Mouse (Mus musculus) erythroblast, embryonic 14.5 days (primary cell): Measurements from ENCODE around the gene Rbfox1. TPM values are rescaled to one million over a fixed set of nuclear protein-coding genes. Genes with fewer than 3 reads are reported as not detected.

ENCODE experiments used
- H3K27me3 ChIP-seq: 2 replicates; pipeline ENCODE4 v1.6.1; 2012; ENCODE audit warnings: inconsistent platforms; ENCODE audit not compliant: control insufficient read depth
- H3K36me3 ChIP-seq: 2 replicates; pipeline ENCODE4 v1.6.1; 2012; ENCODE audit warnings: mild to moderate bottlenecking, inconsistent platforms; ENCODE audit not compliant: control insufficient read depth
- H3K4me1 ChIP-seq: 2 replicates; pipeline ENCODE4 v1.6.1; 2012; ENCODE audit warnings: inconsistent platforms; ENCODE audit not compliant: control insufficient read depth
- H3K4me3 ChIP-seq: replicated peaks from 2 replicates; pipeline ENCODE3; 2012; ENCODE audit warnings: moderate library complexity, mild to moderate bottlenecking, inconsistent platforms
- H3K9me3 ChIP-seq: 2 replicates; pipeline ENCODE4 v1.6.1; 2012; ENCODE audit warnings: low read length, inconsistent platforms, mixed read lengths; ENCODE audit not compliant: control insufficient read depth
- GATA1 ChIP-seq: IDR thresholded peaks from 2 replicates; pipeline ENCODE4 v1.6.1; 2012; ENCODE audit warnings: low read length, inconsistent platforms, mixed read lengths
- TAL1 ChIP-seq: IDR thresholded peaks from 3 replicates; pipeline ENCODE4 v1.6.1; 2012; ENCODE audit warnings: low read length, inconsistent platforms, mixed read lengths
- polyA plus RNA-seq: library from polyadenylated mRNA; stranded (reverse); fragments of >175 nt; gene quantifications from 2 replicates; pipeline ENCODE4 v1.2.3, GENCODE M21; 2012

Rbfox1 gene
- polyA plus RNA-seq, 1 experiment: not detected

DNA sequence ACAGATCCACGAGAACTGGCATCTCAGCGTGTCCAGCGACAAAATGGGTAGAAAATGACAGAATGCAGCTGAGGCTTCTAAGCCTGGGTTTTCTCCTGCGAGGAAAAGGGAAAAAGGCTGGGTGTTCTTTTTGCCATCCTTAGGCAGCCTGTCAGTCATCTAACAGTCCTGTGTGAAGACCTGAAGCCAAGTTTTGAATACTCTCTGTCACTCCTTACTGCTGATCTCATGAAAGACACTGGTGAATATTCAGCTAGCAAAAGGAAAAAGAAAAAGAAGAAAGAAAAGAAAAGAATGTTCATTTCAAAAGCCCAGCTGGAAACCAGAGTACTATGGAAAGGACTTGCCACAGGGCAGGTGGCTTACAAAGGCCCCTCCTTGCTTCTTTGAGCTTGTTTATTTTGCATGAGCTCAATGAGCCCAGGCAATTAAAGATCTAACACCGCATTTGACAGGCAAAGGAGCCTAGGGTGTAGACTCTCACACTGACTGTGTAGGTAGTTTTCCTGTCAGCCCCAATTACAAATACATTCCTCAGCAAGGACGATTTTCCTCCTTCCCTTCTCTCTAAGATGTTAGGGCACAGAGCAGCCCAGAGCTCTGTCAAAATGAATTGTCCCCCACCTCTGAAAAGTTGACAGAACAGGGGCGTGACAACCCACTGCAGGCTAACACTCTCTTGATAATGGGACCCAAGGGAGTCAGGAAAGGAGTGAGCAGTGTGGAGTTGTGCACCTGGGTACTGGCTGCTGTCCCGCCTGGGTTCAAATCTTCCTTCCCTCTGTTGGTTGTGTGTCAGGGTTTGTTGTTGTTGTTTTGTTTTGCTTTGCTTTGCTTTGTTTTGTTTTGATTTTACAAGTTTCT, 1079.8 kb downstream of the Rbfox1 start:
- H3K4me3 ChIP-seq: no peak overlapping the region
- H3K9me3 ChIP-seq: no peaks in the 10 kb centered on the region
- TF ChIP-seq TAL1 (no peak), GATA1 (no peak)

GRCm38 (mm10) chr16:6969986-6970385, 1084.8 kb downstream of the Rbfox1 start:
- Histone ChIP-seq H3K27me3 (no peaks in the 10 kb centered on the region), H3K9me3 (no peaks in the 10 kb centered on the region), H3K4me3 (no peak overlapping the region), H3K36me3 (no peaks in the 10 kb centered on the region), H3K4me1 (no peaks in the 10 kb centered on the region)
- TF ChIP-seq GATA1: no peak
- no peak for TF ChIP-seq TAL1

More for the DNA sequence above, 1079.8 kb downstream of the Rbfox1 start:
- no peaks in the 10 kb centered on the region for H3K4me1 ChIP-seq
- H3K36me3 ChIP-seq: no peaks in the 10 kb centered on the region
- no peaks in the 10 kb centered on the region for H3K27me3 ChIP-seq

- Histone ChIP-seq H3K9me3 (no peaks in the 10 kb centered on the region), H3K4me1 (no peaks in the 10 kb centered on the region), H3K27me3 (no peaks in the 10 kb centered on the region), H3K36me3 (no peaks in the 10 kb centered on the region), H3K4me3 (no peak overlapping the region)
- TF ChIP-seq GATA1 (no peak), TAL1 (no peak)
These were observed 1091.2 kb downstream of the Rbfox1 start for GRCm38 (mm10) chr16:6976341-6976740.

DNA sequence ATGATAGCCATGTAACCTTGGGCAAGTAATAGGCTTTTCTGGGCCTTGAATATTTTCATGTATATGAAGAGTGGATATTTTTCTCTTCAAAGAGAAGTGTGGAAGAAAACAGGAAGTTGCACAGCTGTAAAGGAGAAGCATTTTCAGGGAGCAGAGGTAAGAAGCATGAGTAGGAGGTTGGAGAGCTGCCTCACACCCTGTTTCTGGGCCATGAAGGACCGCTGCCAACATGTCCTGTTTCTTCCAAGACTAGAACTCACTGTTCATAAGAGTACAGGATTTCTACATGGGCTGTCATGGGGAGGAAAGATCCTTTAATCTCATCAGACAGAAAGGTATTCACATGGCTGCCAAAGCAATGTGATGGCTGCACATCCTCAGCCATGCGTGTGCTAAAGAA, 1098.8 kb downstream of the Rbfox1 start:
- no peaks in the 10 kb centered on the region for H3K4me1 ChIP-seq
- H3K4me3 ChIP-seq: no peak overlapping the region
- no peaks in the 10 kb centered on the region for H3K27me3 ChIP-seq
- no peaks in the 10 kb centered on the region for H3K9me3 ChIP-seq
- TF ChIP-seq GATA1: no peak
- TF ChIP-seq TAL1: no peak
- H3K36me3 ChIP-seq: no peaks in the 10 kb centered on the region

- Histone ChIP-seq H3K36me3 (no peaks in the 10 kb centered on the region), H3K4me3 (no peak overlapping the region), H3K4me1 (no peaks in the 10 kb centered on the region), H3K9me3 (no peaks in the 10 kb centered on the region), H3K27me3 (no peaks in the 10 kb centered on the region)
- TF ChIP-seq GATA1 (no peak), TAL1 (no peak)
These were observed 1100.9 kb downstream of the Rbfox1 start for GRCm38 (mm10) chr16:6986031-6986430.

DNA sequence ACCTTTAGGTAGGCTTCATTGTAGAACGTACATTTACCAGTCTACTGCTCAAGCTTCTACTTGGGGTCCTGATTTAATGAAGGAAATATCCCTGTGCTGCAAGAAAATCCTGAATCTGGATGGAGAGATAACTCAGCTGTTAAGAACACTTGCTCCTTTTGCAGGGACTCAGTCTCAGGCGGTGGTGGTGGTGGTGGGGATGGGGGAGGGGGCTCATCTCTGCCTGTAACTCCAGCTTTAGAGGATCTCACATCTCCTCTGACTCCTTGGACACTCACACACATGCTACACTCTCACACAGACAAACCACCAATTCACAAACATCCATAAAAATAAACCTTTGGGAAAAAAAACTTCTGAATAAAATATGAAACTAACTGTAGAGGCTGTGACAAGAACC, 1101.3 kb downstream of the Rbfox1 start:
- no peak for TF ChIP-seq TAL1
- TF ChIP-seq GATA1: no peak
- Histone ChIP-seq H3K4me1 (no peaks in the 10 kb centered on the region), H3K36me3 (no peaks in the 10 kb centered on the region)

GRCm38 (mm10) chr16:6992251-6992650, 1107.1 kb downstream of the Rbfox1 start:
- Histone ChIP-seq H3K9me3 (0 out of 2 replicates have a peak, but pooled peaks cover 2% of the 10 kb centered on the region), H3K4me1 (no peaks in the 10 kb centered on the region), H3K36me3 (no peaks in the 10 kb centered on the region), H3K27me3 (no peaks in the 10 kb centered on the region), H3K4me3 (no peak overlapping the region)
- TF ChIP-seq GATA1 (no peak), TAL1 (no peak)

More for the DNA sequence above, 1101.3 kb downstream of the Rbfox1 start:
- Histone ChIP-seq H3K4me3 (no peak overlapping the region), H3K27me3 (no peaks in the 10 kb centered on the region), H3K9me3 (no peaks in the 10 kb centered on the region)

- Histone ChIP-seq H3K4me3 (no peak overlapping the region), H3K4me1 (no peaks in the 10 kb centered on the region), H3K9me3 (0 out of 2 replicates have a peak, but pooled peaks cover 2% of the 10 kb centered on the region), H3K36me3 (no peaks in the 10 kb centered on the region), H3K27me3 (no peaks in the 10 kb centered on the region)
- TF ChIP-seq TAL1: no peak
- TF ChIP-seq GATA1: no peak
These were observed 1108.0 kb downstream of the Rbfox1 start for GRCm38 (mm10) chr16:6993180-6993579.

DNA sequence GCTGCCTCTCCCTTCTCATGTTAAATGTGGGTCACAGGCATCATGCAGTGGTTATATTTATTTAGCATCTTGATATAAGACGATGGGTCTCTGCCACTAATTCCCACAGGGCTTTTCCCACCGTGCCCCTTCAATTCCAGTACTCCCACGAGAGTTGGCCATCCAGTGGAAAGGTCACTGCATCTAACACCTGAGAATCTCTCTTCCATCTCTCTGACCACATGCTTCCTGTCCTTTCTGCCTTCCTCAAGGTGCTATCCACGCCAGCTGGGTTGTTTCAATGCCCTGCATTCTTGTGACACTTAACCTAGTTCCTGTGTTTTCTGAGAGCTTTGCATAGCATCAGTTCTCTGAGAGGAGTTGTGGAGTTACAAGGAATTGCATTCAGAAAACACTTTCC, 1112.0 kb downstream of the Rbfox1 start:
- no peaks in the 10 kb centered on the region for H3K27me3 ChIP-seq
- no peaks in the 10 kb centered on the region for H3K4me1 ChIP-seq
- no peaks in the 10 kb centered on the region for H3K36me3 ChIP-seq
- TF ChIP-seq TAL1: no peak
- TF ChIP-seq GATA1: no peak
- no peak overlapping the region for H3K4me3 ChIP-seq
- H3K9me3 ChIP-seq: no peaks in the 10 kb centered on the region

DNA sequence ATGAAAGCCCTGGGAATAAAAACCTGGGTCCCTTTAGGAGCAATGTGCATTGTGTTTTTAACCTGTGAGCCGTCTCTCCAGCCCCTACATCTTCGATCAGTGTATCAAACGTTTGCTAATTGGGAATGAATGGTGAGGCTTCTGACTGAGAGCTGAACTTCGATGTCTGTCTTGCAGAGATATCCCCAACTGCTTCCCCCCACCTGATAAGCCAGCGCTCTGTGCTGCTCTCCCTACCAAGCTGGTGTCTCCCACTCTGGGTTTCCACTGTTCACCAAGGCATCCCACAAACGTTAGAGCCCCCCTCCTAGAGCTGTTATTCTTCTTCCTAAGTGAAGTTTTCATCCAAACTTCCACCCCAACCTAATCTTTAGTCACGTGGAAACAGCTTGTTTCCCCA, 1112.7 kb downstream of the Rbfox1 start:
- Histone ChIP-seq H3K4me3 (no peak overlapping the region), H3K27me3 (no peaks in the 10 kb centered on the region), H3K4me1 (no peaks in the 10 kb centered on the region), H3K9me3 (no peaks in the 10 kb centered on the region), H3K36me3 (no peaks in the 10 kb centered on the region)
- TF ChIP-seq GATA1: no peak
- no peak for TF ChIP-seq TAL1
